Mouse (Mus musculus) forebrain, embryonic 14.5 days (tissue): Measurements from ENCODE around the gene Fam169b. TPM values are rescaled to one million over a fixed set of nuclear protein-coding genes. Genes with fewer than 3 reads are reported as not detected.
A peak's percentile ranks its signal among the peaks of the same experiment; 100 is the strongest.

Source experiments
- ATAC-seq: fragments of 200-750 bp; cut with Nextera tagmentation; 2 replicates; pipeline ENCODE4 v1.8.0; 2017; ENCODE audit warnings: mild to moderate bottlenecking, moderate library complexity
- DNase-seq: peaks from one replicate; pipeline ENCODE4 v3.0.0-alpha.2; 2015; ENCODE audit warnings: low spot score
- H3K27ac ChIP-seq: fragments of 300-500 bp; sonication (generic); 2 replicates; pipeline ENCODE4 v1.5.1; 2014; ENCODE audit warnings: low read depth, mild to moderate bottlenecking, control low read depth, low read length, moderate library complexity
- H3K27me3 ChIP-seq: fragments of 300-500 bp; sonication (generic); replicated peaks from 2 replicates; pipeline ENCODE4 v1.6.1; 2014; ENCODE audit warnings: low read length, control low read depth, mixed read lengths; ENCODE audit not compliant: control insufficient read depth, insufficient read depth
- H3K36me3 ChIP-seq: fragments of 300-500 bp; sonication (generic); 2 replicates; pipeline ENCODE4 v1.6.1; 2014; ENCODE audit warnings: low read length, control low read depth; ENCODE audit not compliant: control insufficient read depth, insufficient read depth
- H3K4me1 ChIP-seq: fragments of 300-500 bp; sonication (generic); 2 replicates; pipeline ENCODE4 v1.6.1; 2014; ENCODE audit warnings: antibody characterized with exemption, low read length, control low read depth; ENCODE audit not compliant: control insufficient read depth, insufficient read depth
- H3K4me2 ChIP-seq: fragments of 300-500 bp; sonication (generic); 2 replicates; pipeline ENCODE4 v1.6.1; 2014; ENCODE audit warnings: mild to moderate bottlenecking, control low read depth, low read length
- H3K4me3 ChIP-seq: fragments of 300-500 bp; sonication (generic); 2 replicates; pipeline ENCODE4 v1.5.1; 2014; ENCODE audit warnings: low read depth, low read length, control low read depth
- H3K9ac ChIP-seq: fragments of 300-500 bp; sonication (generic); 2 replicates; pipeline ENCODE4 v1.6.1; 2014; ENCODE audit warnings: mild to moderate bottlenecking, low read length, control low read depth, moderate library complexity
- H3K9me3 ChIP-seq: fragments of 300-500 bp; sonication (generic); replicated peaks from 2 replicates; pipeline ENCODE4 v1.6.1; 2016; ENCODE audit warnings: low read length, control low read depth, mixed read lengths; ENCODE audit not compliant: control insufficient read depth
- WGBS: fragments of 180-500 bp; shearing (Covaris S2); extraction: QIAGEN DNeasy Blood & Tissue Kit; methylation state at CpG from one replicate; pipeline ENCODE4 v1.1.7; 2014; 5-methylcytosine and 5-hydroxymethylcytosine counted together
- polyA plus RNA-seq: library from polyadenylated mRNA; unstranded; fragments of >200 nt; fragmentation: Nextera tagmentation; extraction: Ambion mirVana; gene quantifications from 2 replicates; pipeline ENCODE4 v1.2.1, GENCODE M21; 2014

Fam169b gene
- polyA plus RNA-seq, 1 experiment from 2014 or later: 0.11 TPM

GRCm38 (mm10) chr7:68337080-68337781, 63.6 kb downstream of the Fam169b start:
- 0 out of 2 replicates have a peak, but pooled peaks cover 2% of the 10 kb centered on the region for H3K4me1 ChIP-seq
- H3K27ac ChIP-seq: no peak overlapping the region
- H3K9me3 ChIP-seq: no peaks in the 10 kb centered on the region
- DNase-seq (no peak), ATAC-seq (no peak)
- H3K4me2 ChIP-seq: no peak overlapping the region
- H3K9ac ChIP-seq: no peak overlapping the region
- 85% methylated on average over 8 of the region's 8 CpGs for WGBS
- H3K4me3 ChIP-seq: no peak overlapping the region
- no peaks in the 10 kb centered on the region for H3K27me3 ChIP-seq
- no peaks in the 10 kb centered on the region for H3K36me3 ChIP-seq

- Histone ChIP-seq H3K4me1 (0 out of 2 replicates have a peak, but pooled peaks cover 2% of the 10 kb centered on the region), H3K36me3 (no peaks in the 10 kb centered on the region), H3K9ac (no peak overlapping the region), H3K4me2 (no peak overlapping the region), H3K27ac (no peak overlapping the region), H3K9me3 (no peaks in the 10 kb centered on the region), H3K27me3 (no peaks in the 10 kb centered on the region), H3K4me3 (no peak overlapping the region)
- DNase-seq (no peak), ATAC-seq (no peak)
- 40% methylated on average over 6 of the region's 6 CpGs for WGBS
Measured at GRCm38 (mm10) chr7:68338680-68339079, 65.0 kb downstream of the Fam169b start.

GRCm38 (mm10) chr7:68344561-68344960, 70.9 kb downstream of the Fam169b start:
- DNase-seq: no peak
- H3K9me3 ChIP-seq: no peaks in the 10 kb centered on the region
- 58% methylated on average over 5 of the region's 5 CpGs for WGBS
- H3K9ac ChIP-seq: no peak overlapping the region
- H3K27ac ChIP-seq: no peak overlapping the region
- no peaks in the 10 kb centered on the region for H3K4me1 ChIP-seq
- no peak overlapping the region for H3K4me2 ChIP-seq
- H3K27me3 ChIP-seq: no peaks in the 10 kb centered on the region
- ATAC-seq: no peak
- H3K4me3 ChIP-seq: no peak overlapping the region
- H3K36me3 ChIP-seq: no peaks in the 10 kb centered on the region

GRCm38 (mm10) chr7:68345963-68346362, 72.3 kb downstream of the Fam169b start:
- Histone ChIP-seq H3K9ac (no peak overlapping the region), H3K4me3 (no peak overlapping the region), H3K27me3 (no peaks in the 10 kb centered on the region), H3K4me2 (no peak overlapping the region), H3K36me3 (no peaks in the 10 kb centered on the region), H3K9me3 (no peaks in the 10 kb centered on the region), H3K27ac (no peak overlapping the region), H3K4me1 (no peaks in the 10 kb centered on the region)
- DNase-seq: peak; percentile 65
- WGBS: 58% methylated on average over 10 of the region's 10 CpGs
- ATAC-seq: peak; percentile 63

GRCm38 (mm10) chr7:68355325-68356076, 81.9 kb downstream of the Fam169b start:
- Histone ChIP-seq H3K27me3 (0 out of 2 replicates have a peak, but pooled peaks cover 4% of the 10 kb centered on the region), H3K9ac (no peak overlapping the region), H3K36me3 (no peaks in the 10 kb centered on the region), H3K4me3 (no peak overlapping the region), H3K9me3 (no peaks in the 10 kb centered on the region), H3K4me1 (no peaks in the 10 kb centered on the region), H3K4me2 (no peak overlapping the region), H3K27ac (no peak overlapping the region)
- 53% methylated on average over 11 of the region's 11 CpGs for WGBS
- ATAC-seq (no peak), DNase-seq (no peak)

GRCm38 (mm10) chr7:68357407-68357806, 83.8 kb downstream of the Fam169b start:
- ATAC-seq: no peak

GRCm38 (mm10) chr7:68362609-68363008, 89.0 kb downstream of the Fam169b start:
- 0 out of 2 replicates have a peak, but pooled peaks cover 4% of the 10 kb centered on the region for H3K27me3 ChIP-seq
- no peak for DNase-seq
- no peak for ATAC-seq
- no peaks in the 10 kb centered on the region for H3K4me1 ChIP-seq
- 71% methylated on average over 7 of the region's 7 CpGs for WGBS
- H3K4me2 ChIP-seq: no peak overlapping the region
- no peak overlapping the region for H3K9ac ChIP-seq
- H3K27ac ChIP-seq: no peak overlapping the region
- no peaks in the 10 kb centered on the region for H3K36me3 ChIP-seq
- H3K9me3 ChIP-seq: no peaks in the 10 kb centered on the region
- H3K4me3 ChIP-seq: no peak overlapping the region

More at GRCm38 (mm10) chr7:68357407-68357806, 83.8 kb downstream of the Fam169b start:
- WGBS: 23% methylated on average over 7 of the region's 7 CpGs
- peak; percentile 81 for DNase-seq
- Histone ChIP-seq H3K36me3 (no peaks in the 10 kb centered on the region), H3K4me3 (no peak overlapping the region), H3K4me1 (no peaks in the 10 kb centered on the region), H3K9me3 (no peaks in the 10 kb centered on the region), H3K4me2 (no peak overlapping the region), H3K27ac (no peak overlapping the region), H3K27me3 (0 out of 2 replicates have a peak, but pooled peaks cover 4% of the 10 kb centered on the region), H3K9ac (no peak overlapping the region)

GRCm38 (mm10) chr7:68365711-68366110, 92.1 kb downstream of the Fam169b start:
- Histone ChIP-seq H3K4me1 (no peaks in the 10 kb centered on the region), H3K9me3 (no peaks in the 10 kb centered on the region), H3K27me3 (no peaks in the 10 kb centered on the region; the same call in 1 of the 2 replicates), H3K4me3 (no peak overlapping the region), H3K9ac (no peak overlapping the region), H3K4me2 (no peak overlapping the region), H3K36me3 (no peaks in the 10 kb centered on the region), H3K27ac (no peak overlapping the region)
- ATAC-seq (no peak), DNase-seq (peak; percentile 52)
- 71% methylated on average over 9 of the region's 9 CpGs for WGBS

GRCm38 (mm10) chr7:68368948-68369347, 95.3 kb downstream of the Fam169b start:
- Histone ChIP-seq H3K36me3 (no peaks in the 10 kb centered on the region), H3K4me1 (no peaks in the 10 kb centered on the region), H3K4me2 (no peak overlapping the region), H3K9me3 (no peaks in the 10 kb centered on the region), H3K27ac (no peak overlapping the region), H3K9ac (no peak overlapping the region), H3K4me3 (no peak overlapping the region), H3K27me3 (no peaks in the 10 kb centered on the region; the same call in 1 of the 2 replicates)
- DNase-seq (no peak), ATAC-seq (no peak)
- WGBS: 87% methylated on average over 12 of the region's 12 CpGs
